19 mouse cellular contexts compared by ENCODE assay signal in genomic region chr16:8745751-8746150, GRCm38 (mm10). TPM values are rescaled to one million over a fixed set of nuclear protein-coding genes. Genes with fewer than 3 reads are reported as not detected.
DNase-seq lines count a peak whose midpoint lies in the region; ATAC-seq and TF ChIP-seq lines count a peak whose summit lies in the region.
"Had no signal": no experiment of that assay in that cellular context is flagged by ENCODE, and none has a peak within 500 bp of the region (broad histone marks: within the 10 kb centered on the region; RNA-seq: fewer than 3 reads in every experiment).

No protein-coding gene starts in this region.

- peak; percentile 24; the same call in 1 of the 2 replicates for ATAC-seq in heart, embryonic 16.5 days (replicated peaks; ENCODE audit: extremely low read depth, insufficient read depth, low FRiP score)
- ATAC-seq in megakaryocyte, adult 5-6 weeks (ENCODE audit: poor library complexity, severe bottlenecking), result 0 out of 2 replicates have a peak, but pooled peaks have one; percentile 22
- ATAC-seq in hindbrain, embryonic 14.5 days (ENCODE audit: low FRiP score), result no peak
- ATAC-seq: forebrain, embryonic 14.5 days; Patski had no signal

- H3K79me2 ChIP-seq in heart, adult 2 months (replicated peaks; ENCODE audit: control insufficient read depth, insufficient read depth, low read length), result no peaks in the 10 kb centered on the region

- no peak for TF ChIP-seq POLR2A in heart, adult 2 months (IDR thresholded peaks at IDR 0.05; ENCODE audit: insufficient read depth, low read depth, low read length)

- H3K4me3 ChIP-seq in heart, embryonic 16.5 days (ENCODE audit: low read length), result no peak overlapping the region
- H3K4me3 ChIP-seq in hindbrain, embryonic 14.5 days (replicated peaks; ENCODE audit: low read length), result no peak overlapping the region
- no peak overlapping the region for H3K4me3 ChIP-seq in heart, adult 2 months
- H3K4me3 ChIP-seq in gastrocnemius, adult 2 months, result no peak overlapping the region
- H3K4me3 ChIP-seq: embryonic facial prominence, embryonic 13.5 days; heart, embryonic 13.5 days; hindbrain, embryonic 10.5 days; kidney, embryonic 15.5 days; midbrain, embryonic 12.5 days; neural tube, embryonic 15.5 days had no signal

- no peaks in the 10 kb centered on the region for H3K36me3 ChIP-seq in heart, embryonic 16.5 days (ENCODE audit: control insufficient read depth, insufficient read depth)
- H3K36me3 ChIP-seq in hindbrain, embryonic 14.5 days (replicated peaks; ENCODE audit: control insufficient read depth, insufficient read depth), result no peaks in the 10 kb centered on the region
- no peaks in the 10 kb centered on the region for H3K36me3 ChIP-seq in heart, adult 2 months (ENCODE audit: control insufficient read depth, insufficient read depth, low read length)
- H3K36me3 ChIP-seq: embryonic facial prominence, embryonic 13.5 days; heart, embryonic 13.5 days; hindbrain, embryonic 10.5 days; kidney, embryonic 15.5 days; midbrain, embryonic 12.5 days; neural tube, embryonic 15.5 days had no signal

- no peaks in the 10 kb centered on the region for H3K4me1 ChIP-seq in heart, embryonic 16.5 days (ENCODE audit: control insufficient read depth, insufficient read depth, low read length)
- H3K4me1 ChIP-seq in hindbrain, embryonic 14.5 days (replicated peaks; ENCODE audit: control insufficient read depth, insufficient read depth, low read length), result no peaks in the 10 kb centered on the region
- H3K4me1 ChIP-seq in heart, adult 2 months (ENCODE audit: control insufficient read depth, insufficient read depth, low read length), result no peaks in the 10 kb centered on the region
- H3K4me1 ChIP-seq: embryonic facial prominence, embryonic 13.5 days; heart, embryonic 13.5 days; hindbrain, embryonic 10.5 days; kidney, embryonic 15.5 days; midbrain, embryonic 12.5 days; neural tube, embryonic 15.5 days had no signal

- no peak overlapping the region for H3K4me2 ChIP-seq in heart, embryonic 16.5 days (ENCODE audit: low read depth, low read length)
- H3K4me2 ChIP-seq in hindbrain, embryonic 14.5 days (replicated peaks), result no peak overlapping the region
- H3K4me2 ChIP-seq: embryonic facial prominence, embryonic 13.5 days; heart, embryonic 13.5 days; kidney, embryonic 15.5 days; midbrain, embryonic 12.5 days; neural tube, embryonic 15.5 days had no signal

- TF ChIP-seq EP300 in heart, adult 2 months (IDR thresholded peaks at IDR 0.05; ENCODE audit: insufficient read depth, low read depth, low read length), result no peak

- H3K9ac ChIP-seq in heart, embryonic 16.5 days (ENCODE audit: low read length), result no peak overlapping the region
- H3K9ac ChIP-seq in hindbrain, embryonic 14.5 days, result no peak overlapping the region
- no peak overlapping the region for H3K9ac ChIP-seq in heart, adult 2 months (ENCODE audit: low read depth, low read length)
- H3K9ac ChIP-seq: embryonic facial prominence, embryonic 13.5 days; heart, embryonic 13.5 days; kidney, embryonic 15.5 days; midbrain, embryonic 12.5 days; neural tube, embryonic 15.5 days had no signal

- intact Hi-C loops in heart, adult 2 months (cut with DNase I), result no loop called here
- intact Hi-C loops in gastrocnemius, adult 2 months (cut with DNase I), result no loop called here

- peak overlapping the region; percentile 41; the same call in 1 of the 2 replicates for H3K27ac ChIP-seq in heart, embryonic 16.5 days (ENCODE audit: low read length)
- no peak overlapping the region for H3K27ac ChIP-seq in hindbrain, embryonic 14.5 days
- H3K27ac ChIP-seq in heart, adult 2 months, result no peak overlapping the region
- H3K27ac ChIP-seq in gastrocnemius, adult 2 months, result no peak overlapping the region
- H3K27ac ChIP-seq: embryonic facial prominence, embryonic 13.5 days; heart, embryonic 13.5 days; hindbrain, embryonic 10.5 days; kidney, embryonic 15.5 days; midbrain, embryonic 12.5 days; neural tube, embryonic 15.5 days had no signal

- DNase-seq in heart, adult 18-20 months, result no peak
- peak; percentile 14 for DNase-seq in induced T-regulatory cell, adult 2 months (ENCODE audit: low read depth)
- peak; percentile 71 to 82 for DNase-seq in thymus, postnatal 36 days
- no peak for DNase-seq in hindbrain, embryonic 14.5 days (ENCODE audit: low spot score)
- no peak for DNase-seq in heart, adult 2 months
- no peak for DNase-seq in gastrocnemius, adult 2 months
- DNase-seq: cerebellum, adult 9-10 months; lung, adult 18-20 months; lung, postnatal 4 days had no signal

- no peaks in the 10 kb centered on the region for H3K9me3 ChIP-seq in heart, embryonic 16.5 days (replicated peaks; ENCODE audit: control insufficient read depth, low read length)
- H3K9me3 ChIP-seq in hindbrain, embryonic 14.5 days (ENCODE audit: control insufficient read depth, low read length), result no peaks in the 10 kb centered on the region
- H3K9me3 ChIP-seq: embryonic facial prominence, embryonic 13.5 days; heart, embryonic 13.5 days; hindbrain, embryonic 10.5 days; kidney, embryonic 15.5 days; midbrain, embryonic 12.5 days; neural tube, embryonic 15.5 days had no signal

- WGBS in heart, embryonic 16.5 days, result 87% methylated on average over 2 of the region's 2 CpGs
- WGBS in hindbrain, embryonic 14.5 days, result 90% methylated on average over 2 of the region's 2 CpGs
- 87% methylated on average over 2 of the region's 2 CpGs for WGBS in heart, adult 2 months

- no peaks in the 10 kb centered on the region for H3K27me3 ChIP-seq in heart, embryonic 16.5 days (ENCODE audit: control insufficient read depth, insufficient read depth, low read length)
- H3K27me3 ChIP-seq in hindbrain, embryonic 14.5 days (ENCODE audit: control insufficient read depth, insufficient read depth, low read length), result no peaks in the 10 kb centered on the region
- no peaks in the 10 kb centered on the region for H3K27me3 ChIP-seq in heart, adult 2 months (ENCODE audit: control insufficient read depth, insufficient read depth, low read length)
- H3K27me3 ChIP-seq: embryonic facial prominence, embryonic 13.5 days; heart, embryonic 13.5 days; kidney, embryonic 15.5 days; midbrain, embryonic 12.5 days; neural tube, embryonic 15.5 days; Patski had no signal

- no peak for TF ChIP-seq CTCF in heart, adult 2 months (IDR thresholded peaks at IDR 0.05)
- no peak for TF ChIP-seq CTCF in gastrocnemius, adult 2 months (IDR thresholded peaks at IDR 0.05)

RNA-seq across cellular contexts. Expression of gene Usp7, which starts 46.4 kb away (rescaled TPM):
- polyA plus RNA-seq in heart, embryonic 16.5 days (2015; fragmentation: Nextera tagmentation; extraction: Ambion mirVana), result 15.0 and 16.9 TPM in 2 replicates
- total RNA-seq in heart, adult 18-20 months (2021), result 10 to 100 TPM; 41.3 to 49.2 TPM
- total RNA-seq in megakaryocyte, adult 5-6 weeks (2015), result 127 and 132 TPM in 2 replicates
- 122 and 137 TPM in 2 replicates for total RNA-seq in megakaryocyte, adult 5-6 weeks (2017)
- polyA plus RNA-seq in hindbrain, embryonic 14.5 days (2014; fragmentation: Nextera tagmentation; extraction: Ambion mirVana), result 44.7 and 44.9 TPM in 2 replicates
- 10 to 100 TPM; 45.6 to 49.0 TPM for total RNA-seq in heart, adult 2 months (2021)
- polyA plus RNA-seq in heart, adult 2 months (2012; rRNA removed), result 19.4 and 30.7 TPM in 2 replicates
- 10 to 100 TPM; 61.8 to 69.1 TPM for total RNA-seq in gastrocnemius, adult 2 months (2021)

Comparison
In these comparisons a context has a peak if more than half of its experiments do, and no peak if none do; other contexts are left out.
1. DNase-seq: peak in induced T-regulatory cell, adult 2 months (single experiment) and thymus, postnatal 36 days (2 of 2); none in heart, adult 18-20 months (0 of 2), hindbrain, embryonic 14.5 days (single experiment), heart, adult 2 months (0 of 2) and gastrocnemius, adult 2 months (single experiment).